Mouse (Mus musculus): ENCODE measurements around the gene Cdkn1a. TPM values are rescaled to one million over a fixed set of nuclear protein-coding genes. Genes with fewer than 3 reads are reported as not detected.
"Not testable (repeated sequence)": the region's sequence is repeated elsewhere in the genome, so short reads cannot be mapped to it uniquely, and the experiment has no call there.

Gene Cdkn1a
- polyA plus RNA-seq, 1 experiment from 2014 or later = 184 TPM

DNA sequence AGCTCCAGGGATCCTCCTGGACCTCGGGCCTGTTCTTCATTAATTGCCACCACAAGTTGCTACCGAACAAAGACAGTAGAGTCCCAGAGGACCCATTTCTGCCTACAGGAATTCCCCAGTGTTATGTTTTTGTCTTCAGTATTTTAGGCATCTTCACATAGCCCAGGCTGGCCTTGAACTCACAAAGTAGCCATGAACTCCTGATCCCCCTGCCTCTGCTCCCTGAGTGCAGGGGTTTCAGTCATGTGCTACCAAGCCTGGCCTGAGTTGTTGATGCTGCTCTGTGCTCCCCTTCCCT is 26.8 kb upstream of the Cdkn1a start:
- 72% methylated on average over 2 of the region's 2 CpGs for WGBS
- H3K36me3 ChIP-seq (ENCODE audit: control insufficient read depth, insufficient read depth, low read length) = no peaks in the 10 kb centered on the region
- no peak overlapping the region for H3K4me3 ChIP-seq (ENCODE audit: low read length)
- H3K4me1 ChIP-seq (ENCODE audit: control insufficient read depth, insufficient read depth, low read depth, low read length) = peaks cover 3% of the 10 kb centered on the region
- ATAC-seq = no peak
- H3K27ac ChIP-seq (ENCODE audit: low read depth, low read length) = no peak overlapping the region
- H3K9me3 ChIP-seq (ENCODE audit: control insufficient read depth, low read length) = no peaks in the 10 kb centered on the region
- no peaks in the 10 kb centered on the region for H3K27me3 ChIP-seq (replicated peaks; ENCODE audit: control insufficient read depth, insufficient read depth, low read length)
- no peak overlapping the region for H3K4me2 ChIP-seq (ENCODE audit: low read length)
- H3K9ac ChIP-seq (ENCODE audit: low read depth, low read length) = no peak overlapping the region

DNA sequence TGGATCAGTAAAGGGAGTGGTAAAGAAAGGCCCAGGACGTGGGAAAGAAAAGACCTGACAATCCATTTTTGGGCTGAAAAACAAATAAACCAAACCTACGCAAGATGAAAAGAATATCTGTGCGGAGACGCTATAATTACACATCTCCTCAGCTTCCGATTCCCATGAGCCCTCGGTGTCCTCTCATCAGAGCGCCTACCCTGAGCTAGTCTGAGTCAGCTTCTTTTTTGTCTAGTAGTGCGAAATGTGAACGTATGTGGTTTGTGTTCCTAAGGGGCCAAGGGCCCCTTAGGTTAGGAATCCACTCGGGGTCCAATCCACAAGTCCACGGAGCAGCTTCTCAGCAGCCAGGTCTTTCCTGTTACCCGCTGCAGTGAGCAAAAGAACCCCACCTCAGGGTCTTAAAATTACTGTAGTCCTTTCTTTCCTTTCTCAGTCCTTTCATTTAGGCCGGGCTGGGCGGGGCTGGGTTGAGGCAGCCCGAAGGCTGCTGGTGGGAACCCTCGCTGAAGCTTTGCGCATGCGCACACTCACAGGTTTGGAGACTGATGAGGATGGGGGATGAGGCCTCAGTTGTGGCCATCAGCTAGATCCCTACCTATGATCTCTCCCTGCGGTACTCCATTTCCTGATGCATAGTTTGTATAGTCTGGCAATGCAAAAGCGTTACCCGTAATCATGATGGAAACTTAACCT is 25.4 kb upstream of the Cdkn1a start:
- 81% methylated on average over 21 of the region's 21 CpGs for whole genome bisulfite sequencing
- Histone ChIP-seq H3K36me3 (ENCODE audit: control insufficient read depth, insufficient read depth, low read length) (no peaks in the 10 kb centered on the region), H3K27me3 (replicated peaks; ENCODE audit: control insufficient read depth, insufficient read depth, low read length) (no peaks in the 10 kb centered on the region), H3K9ac (ENCODE audit: low read depth, low read length) (no peak overlapping the region), H3K4me3 (ENCODE audit: low read length) (no peak overlapping the region), H3K9me3 (ENCODE audit: control insufficient read depth, low read length) (no peaks in the 10 kb centered on the region), H3K4me2 (ENCODE audit: low read length) (no peak overlapping the region), H3K4me1 (ENCODE audit: control insufficient read depth, insufficient read depth, low read depth, low read length) (peaks cover 3% of the 10 kb centered on the region), H3K27ac (ENCODE audit: low read depth, low read length) (no peak overlapping the region)
- ATAC-seq = no peak

DNA sequence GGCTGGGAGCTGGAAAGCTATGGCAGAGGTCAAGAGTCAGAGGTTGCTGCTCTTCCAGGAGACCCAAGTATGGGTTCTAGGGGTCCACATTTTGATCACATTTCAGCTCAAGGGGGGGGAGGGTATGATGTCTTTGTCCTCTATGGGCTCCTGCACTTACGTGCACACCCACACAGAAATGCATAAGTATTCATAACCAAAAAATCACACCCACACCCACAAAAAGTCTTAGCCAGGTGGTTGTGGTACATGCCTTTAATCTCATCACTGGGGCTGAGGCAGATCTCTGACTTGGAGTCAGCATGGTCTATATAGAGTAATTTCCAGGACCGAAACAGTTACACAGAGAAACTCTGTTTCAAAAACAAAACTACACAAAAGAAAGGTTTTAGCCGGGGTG is 24.8 kb upstream of the Cdkn1a start:
- 94% methylated on average over 3 of the region's 3 CpGs for WGBS

DNA sequence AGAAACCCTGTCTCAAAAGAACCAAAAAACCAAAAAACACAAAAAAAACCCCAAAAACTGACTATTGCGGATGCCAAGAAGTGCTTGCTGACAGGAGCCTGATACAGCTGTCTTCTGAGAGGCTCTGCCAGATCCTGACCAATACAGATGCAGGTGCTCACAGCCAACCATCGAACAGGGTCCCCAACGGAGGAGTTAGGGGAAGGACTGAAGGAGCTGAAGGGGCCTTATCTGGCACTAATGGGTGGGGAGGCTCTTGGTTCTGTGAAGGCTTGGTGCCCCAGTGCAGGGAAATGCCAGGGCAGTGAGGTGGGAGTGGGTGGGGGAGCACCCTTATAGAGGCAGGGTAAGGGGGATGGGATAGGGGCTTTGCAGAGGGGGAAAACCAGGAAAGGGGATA is 23.4 kb upstream of the Cdkn1a start:
- WGBS = 91% methylated on average over 3 of the region's 3 CpGs
- H3K4me2 ChIP-seq (ENCODE audit: low read length) = not testable (repeated sequence)

More for the DNA sequence above, 24.8 kb upstream of the Cdkn1a start:
- no peaks in the 10 kb centered on the region for H3K27me3 ChIP-seq (replicated peaks; ENCODE audit: control insufficient read depth, insufficient read depth, low read length)
- no peak for ATAC-seq
- no peaks in the 10 kb centered on the region for H3K9me3 ChIP-seq (ENCODE audit: control insufficient read depth, low read length)
- no peak overlapping the region for H3K9ac ChIP-seq (ENCODE audit: low read depth, low read length)
- no peak overlapping the region for H3K27ac ChIP-seq (ENCODE audit: low read depth, low read length)
- no peak overlapping the region for H3K4me3 ChIP-seq (ENCODE audit: low read length)
- no peaks in the 10 kb centered on the region for H3K36me3 ChIP-seq (ENCODE audit: control insufficient read depth, insufficient read depth, low read length)
- H3K4me1 ChIP-seq (ENCODE audit: control insufficient read depth, insufficient read depth, low read depth, low read length) = peaks cover 3% of the 10 kb centered on the region
- no peak overlapping the region for H3K4me2 ChIP-seq (ENCODE audit: low read length)

DNA sequence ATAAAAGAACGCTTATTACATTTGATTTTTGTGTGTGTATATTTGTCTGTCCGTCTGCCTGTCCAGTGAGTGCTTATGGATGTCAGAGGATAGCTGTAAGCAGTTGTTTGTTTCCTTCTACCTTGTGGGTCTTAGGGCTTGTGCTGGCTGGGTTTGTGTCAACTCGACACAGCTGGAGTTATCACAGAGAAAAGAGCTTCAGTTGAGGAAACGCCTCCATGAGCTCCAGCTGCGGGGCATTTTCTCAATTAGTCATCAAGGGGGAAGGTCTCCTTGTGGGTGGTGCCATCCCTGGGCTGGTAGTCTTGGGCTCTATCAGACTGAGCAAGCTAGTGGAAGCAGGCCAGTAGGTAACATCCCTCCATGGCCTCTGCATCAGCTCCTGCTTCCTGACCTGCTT is 22.9 kb upstream of the Cdkn1a start:
- WGBS = 53% methylated on average over 5 of the region's 5 CpGs
- no peak overlapping the region for H3K9ac ChIP-seq (ENCODE audit: low read depth, low read length)
- H3K36me3 ChIP-seq (ENCODE audit: control insufficient read depth, insufficient read depth, low read length) = no peaks in the 10 kb centered on the region
- H3K27me3 ChIP-seq (replicated peaks; ENCODE audit: control insufficient read depth, insufficient read depth, low read length) = no peaks in the 10 kb centered on the region
- H3K4me2 ChIP-seq (ENCODE audit: low read length) = no peak overlapping the region
- ATAC-seq = no peak
- H3K4me1 ChIP-seq (ENCODE audit: control insufficient read depth, insufficient read depth, low read depth, low read length) = no peaks in the 10 kb centered on the region; the same call in none of the 2 replicates
- no peak overlapping the region for H3K27ac ChIP-seq (ENCODE audit: low read depth, low read length)
- no peak overlapping the region for H3K4me3 ChIP-seq (ENCODE audit: low read length)
- no peaks in the 10 kb centered on the region for H3K9me3 ChIP-seq (ENCODE audit: control insufficient read depth, low read length)

More for the DNA sequence above, 23.4 kb upstream of the Cdkn1a start:
- ATAC-seq; H3K36me3 ChIP-seq (ENCODE audit: control insufficient read depth, insufficient read depth, low read length); H3K4me1 ChIP-seq (ENCODE audit: control insufficient read depth, insufficient read depth, low read depth, low read length); H3K9ac ChIP-seq (ENCODE audit: low read depth, low read length); H3K27ac ChIP-seq (ENCODE audit: low read depth, low read length); H3K27me3 ChIP-seq (replicated peaks; ENCODE audit: control insufficient read depth, insufficient read depth, low read length); H3K9me3 ChIP-seq (ENCODE audit: control insufficient read depth, low read length); H3K4me3 ChIP-seq (ENCODE audit: low read length): not testable (repeated sequence)

DNA sequence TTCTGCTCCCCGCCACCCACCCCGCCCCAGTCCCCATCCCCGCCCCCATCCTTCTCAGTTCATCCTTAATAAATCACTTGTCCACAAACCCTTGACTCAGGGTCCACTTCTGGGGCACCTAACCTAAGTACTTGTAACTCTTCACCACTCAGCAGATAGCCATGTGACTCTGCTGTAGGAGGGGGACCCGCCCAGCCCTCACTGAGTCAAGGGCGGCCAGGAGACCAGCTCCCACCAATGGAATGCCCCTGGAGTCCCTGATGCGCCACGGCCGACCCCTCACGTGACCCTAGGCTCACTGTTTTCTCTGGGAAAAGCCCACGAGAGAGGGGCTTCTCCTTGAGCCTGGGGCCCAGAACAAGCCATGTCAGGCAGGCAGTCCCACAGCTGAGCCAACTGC is 21.7 kb upstream of the Cdkn1a start:
- no peak overlapping the region for H3K9ac ChIP-seq (ENCODE audit: low read depth, low read length)
- H3K27me3 ChIP-seq (replicated peaks; ENCODE audit: control insufficient read depth, insufficient read depth, low read length) = no peaks in the 10 kb centered on the region
- H3K4me1 ChIP-seq (ENCODE audit: control insufficient read depth, insufficient read depth, low read depth, low read length) = no peaks in the 10 kb centered on the region
- no peak overlapping the region for H3K27ac ChIP-seq (ENCODE audit: low read depth, low read length)
- WGBS = 73% methylated on average over 10 of the region's 10 CpGs
- H3K9me3 ChIP-seq (ENCODE audit: control insufficient read depth, low read length) = no peaks in the 10 kb centered on the region
- no peak overlapping the region for H3K4me3 ChIP-seq (ENCODE audit: low read length)
- H3K4me2 ChIP-seq (ENCODE audit: low read length) = no peak overlapping the region
- H3K36me3 ChIP-seq (ENCODE audit: control insufficient read depth, insufficient read depth, low read length) = no peaks in the 10 kb centered on the region
- ATAC-seq = no peak

DNA sequence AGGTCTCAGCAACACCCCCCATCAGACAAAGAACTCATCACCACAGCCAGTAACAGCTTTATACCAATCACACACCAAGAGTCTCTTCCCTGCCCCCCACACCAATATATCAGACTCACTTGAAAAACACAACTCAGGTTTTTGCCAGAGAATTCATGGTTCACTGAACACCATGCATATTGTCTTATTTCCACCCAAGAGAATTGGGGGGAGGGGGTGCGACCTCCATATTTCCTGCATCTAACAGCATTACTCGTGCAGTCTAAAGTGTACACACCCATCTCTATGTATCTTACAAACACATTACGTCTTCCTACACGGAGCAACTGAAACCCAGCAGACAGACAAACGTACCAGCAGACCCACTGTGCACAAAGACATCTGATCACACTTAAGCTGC is 19.0 kb upstream of the Cdkn1a start:
- WGBS = 84% methylated on average over 5 of the region's 5 CpGs
- no peak for ATAC-seq
- Histone ChIP-seq H3K36me3 (ENCODE audit: control insufficient read depth, insufficient read depth, low read length) (no peaks in the 10 kb centered on the region), H3K9ac (ENCODE audit: low read depth, low read length) (no peak overlapping the region), H3K9me3 (ENCODE audit: control insufficient read depth, low read length) (no peaks in the 10 kb centered on the region), H3K27ac (ENCODE audit: low read depth, low read length) (no peak overlapping the region), H3K27me3 (replicated peaks; ENCODE audit: control insufficient read depth, insufficient read depth, low read length) (no peaks in the 10 kb centered on the region), H3K4me3 (ENCODE audit: low read length) (no peak overlapping the region), H3K4me1 (ENCODE audit: control insufficient read depth, insufficient read depth, low read depth, low read length) (no peaks in the 10 kb centered on the region), H3K4me2 (ENCODE audit: low read length) (no peak overlapping the region)

DNA sequence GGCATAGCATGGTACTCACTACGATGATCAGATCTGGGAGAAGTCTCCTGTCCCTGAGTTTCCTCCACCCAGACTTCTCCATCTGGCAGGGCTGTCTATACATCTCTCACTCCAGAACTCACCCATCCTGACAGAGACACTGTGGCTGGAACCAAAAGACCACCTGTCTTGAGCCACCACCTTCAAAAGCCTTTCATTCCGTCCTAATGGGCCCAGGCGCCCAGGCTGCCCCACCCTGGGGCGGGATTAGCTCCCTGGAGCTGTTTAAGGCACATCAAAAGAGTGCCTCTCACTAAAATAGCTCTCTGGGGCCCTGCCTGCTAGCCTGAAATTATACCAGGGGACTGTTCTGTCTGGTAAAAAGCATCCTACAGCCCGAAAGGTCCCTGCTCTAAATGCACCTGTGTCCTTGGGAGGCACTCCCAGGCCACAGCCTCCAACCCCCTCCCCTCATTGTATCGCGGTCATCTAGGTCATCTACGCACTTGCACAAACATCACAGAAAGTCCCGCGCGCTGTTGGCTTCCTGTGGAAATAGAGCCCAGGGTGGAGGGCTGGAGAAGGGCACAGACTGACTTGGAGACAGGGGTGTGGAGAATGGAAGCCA is 18.0 kb upstream of the Cdkn1a start:
- 31% methylated on average over 11 of the region's 11 CpGs for WGBS

DNA sequence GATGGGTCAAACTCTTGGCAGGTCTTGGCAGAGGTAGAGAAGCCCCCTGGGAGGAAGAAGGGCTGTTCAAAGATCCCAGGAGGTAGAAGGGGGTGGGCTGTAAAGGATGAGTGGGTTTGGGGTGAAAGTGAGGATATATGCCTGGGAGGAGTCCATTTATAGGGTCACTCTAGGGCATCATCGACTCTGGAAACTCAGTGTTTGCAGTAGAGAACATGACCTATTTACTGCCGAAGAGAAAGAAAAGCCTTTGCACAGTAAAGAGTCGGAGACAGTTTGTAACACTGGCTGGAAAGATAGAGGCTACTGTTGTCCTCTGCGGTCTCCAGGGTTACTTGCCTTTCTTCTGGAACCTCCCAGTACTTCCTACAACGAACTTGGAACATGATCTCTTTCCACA is 17.5 kb upstream of the Cdkn1a start:
- Histone ChIP-seq H3K4me2 (ENCODE audit: low read length) (no peak overlapping the region), H3K36me3 (ENCODE audit: control insufficient read depth, insufficient read depth, low read length) (no peaks in the 10 kb centered on the region), H3K9me3 (ENCODE audit: control insufficient read depth, low read length) (no peaks in the 10 kb centered on the region), H3K4me1 (ENCODE audit: control insufficient read depth, insufficient read depth, low read depth, low read length) (peaks cover under 1% of the 10 kb centered on the region; the same call in 1 of the 2 replicates), H3K4me3 (ENCODE audit: low read length) (no peak overlapping the region), H3K9ac (ENCODE audit: low read depth, low read length) (no peak overlapping the region), H3K27ac (ENCODE audit: low read depth, low read length) (no peak overlapping the region), H3K27me3 (replicated peaks; ENCODE audit: control insufficient read depth, insufficient read depth, low read length) (no peaks in the 10 kb centered on the region)
- no peak for ATAC-seq
- WGBS = 58% methylated on average over 5 of the region's 5 CpGs

More for the DNA sequence above, 18.0 kb upstream of the Cdkn1a start:
- Histone ChIP-seq H3K27ac (ENCODE audit: low read depth, low read length) (no peak overlapping the region), H3K9me3 (ENCODE audit: control insufficient read depth, low read length) (no peaks in the 10 kb centered on the region), H3K4me3 (ENCODE audit: low read length) (no peak overlapping the region), H3K4me2 (ENCODE audit: low read length) (no peak overlapping the region), H3K9ac (ENCODE audit: low read depth, low read length) (no peak overlapping the region), H3K27me3 (replicated peaks; ENCODE audit: control insufficient read depth, insufficient read depth, low read length) (no peaks in the 10 kb centered on the region), H3K4me1 (ENCODE audit: control insufficient read depth, insufficient read depth, low read depth, low read length) (no peaks in the 10 kb centered on the region), H3K36me3 (ENCODE audit: control insufficient read depth, insufficient read depth, low read length) (no peaks in the 10 kb centered on the region)
- ATAC-seq = no peak
